ENCODE assay signal across 21 mouse cellular contexts in genomic region chr9:23306226-23306625, GRCm38 (mm10).
DNase-seq lines count a peak whose midpoint lies in the region; ATAC-seq and TF ChIP-seq lines count a peak whose summit lies in the region.
"Had no signal": no experiment of that assay in that cellular context is flagged by ENCODE, and none has a peak within 500 bp of the region (broad histone marks: within the 10 kb centered on the region; RNA-seq: fewer than 3 reads in every experiment).

No protein-coding gene starts in this region.

- no peaks in the 10 kb centered on the region for H3K27me3 ChIP-seq in lung, embryonic 14.5 days (ENCODE audit: insufficient read depth, low read length)
- H3K27me3 ChIP-seq: embryonic facial prominence, embryonic 13.5 days; forebrain, embryonic 12.5 days; forebrain, embryonic 15.5 days; hindbrain, embryonic 12.5 days; hindbrain, embryonic 15.5 days had no signal

- no peak for TF ChIP-seq POLR2A in lung, adult 2 months (IDR thresholded peaks at IDR 0.05; ENCODE audit: borderline replicate concordance, extremely low read depth, low read depth, low read length)

- no peak for ATAC-seq in lung, embryonic 14.5 days (ENCODE audit: insufficient read depth)
- ATAC-seq: activated CD4-positive, CD25-positive, alpha-beta regulatory T cell, adult 4 months; forebrain, embryonic 15.5 days had no signal

- no peaks in the 10 kb centered on the region for H3K9me3 ChIP-seq in lung, embryonic 14.5 days (ENCODE audit: low read depth, low read length)
- H3K9me3 ChIP-seq: embryonic facial prominence, embryonic 10.5 days; embryonic facial prominence, embryonic 13.5 days; forebrain, embryonic 12.5 days; forebrain, embryonic 15.5 days; hindbrain, embryonic 12.5 days; hindbrain, embryonic 15.5 days had no signal

- no peaks in the 10 kb centered on the region for H3K4me1 ChIP-seq in lung, embryonic 14.5 days (ENCODE audit: insufficient read depth)
- no peaks in the 10 kb centered on the region for H3K4me1 ChIP-seq in lung, adult 2 months (ENCODE audit: control insufficient read depth, insufficient read depth, low read length)
- H3K4me1 ChIP-seq: hindbrain, embryonic 15.5 days had no signal

- peak; percentile 11 for DNase-seq in adrenal gland, postnatal 14 days
- DNase-seq in adrenal gland, postnatal 25 days, result no peak
- DNase-seq in lung, embryonic 14.5 days, result peak; percentile 31
- no peak for DNase-seq in lung, adult 18-20 months
- DNase-seq in lung, postnatal 10 days, result peak; percentile 24
- DNase-seq in lung, adult 2 months, result no peak
- DNase-seq in urinary bladder, postnatal 14 days (ENCODE audit: low spot score), result no peak
- DNase-seq: adrenal gland, adult 8-10 months; cerebellum, adult 18-20 months; cerebellum, adult 9-10 months; cerebellum, postnatal 14 days; gastrocnemius, postnatal 25 days had no signal

- H3K27ac ChIP-seq in lung, embryonic 14.5 days (ENCODE audit: low read depth), result no peak overlapping the region
- H3K27ac ChIP-seq: embryonic facial prominence, embryonic 10.5 days; embryonic facial prominence, embryonic 13.5 days; forebrain, embryonic 12.5 days; forebrain, embryonic 15.5 days; hindbrain, embryonic 12.5 days; hindbrain, embryonic 15.5 days had no signal

- 47% methylated on average over 4 of the region's 4 CpGs for WGBS in lung, embryonic 14.5 days
- WGBS in lung, adult 2 months, result 73% methylated on average over 4 of the region's 4 CpGs

- no peak for TF ChIP-seq CTCF in lung, embryonic 14.5 days (IDR thresholded peaks at IDR 0.05; ENCODE audit: low read depth)
- no peak for TF ChIP-seq CTCF in lung, adult 2 months (IDR thresholded peaks at IDR 0.05; ENCODE audit: insufficient read depth, low read length)

- H3K4me3 ChIP-seq in lung, embryonic 14.5 days (ENCODE audit: low read depth, low read length), result no peak overlapping the region
- H3K4me3 ChIP-seq in lung, adult 2 months (replicated peaks; ENCODE audit: extremely low read depth, low read depth, low read length), result no peak overlapping the region
- H3K4me3 ChIP-seq: embryonic facial prominence, embryonic 10.5 days; embryonic facial prominence, embryonic 13.5 days; erythroblast, embryonic 14.5 days; forebrain, embryonic 12.5 days; forebrain, embryonic 15.5 days; hindbrain, embryonic 12.5 days; hindbrain, embryonic 15.5 days had no signal

- H3K4me2 ChIP-seq in lung, embryonic 14.5 days, result no peak overlapping the region
- H3K4me2 ChIP-seq: embryonic facial prominence, embryonic 13.5 days; forebrain, embryonic 12.5 days; forebrain, embryonic 15.5 days; heart, embryonic 11.5 days; hindbrain, embryonic 12.5 days; hindbrain, embryonic 15.5 days had no signal

- no peak overlapping the region for H3K9ac ChIP-seq in lung, embryonic 14.5 days
- H3K9ac ChIP-seq: embryonic facial prominence, embryonic 13.5 days; forebrain, embryonic 12.5 days; forebrain, embryonic 15.5 days; hindbrain, embryonic 12.5 days; hindbrain, embryonic 15.5 days had no signal

- no peaks in the 10 kb centered on the region for H3K36me3 ChIP-seq in lung, embryonic 14.5 days (ENCODE audit: insufficient read depth)
- H3K36me3 ChIP-seq: embryonic facial prominence, embryonic 10.5 days; embryonic facial prominence, embryonic 13.5 days; forebrain, embryonic 12.5 days; forebrain, embryonic 15.5 days; hindbrain, embryonic 12.5 days; hindbrain, embryonic 15.5 days had no signal

Comparison
In these comparisons a context has a peak if more than half of its experiments do, and no peak if none do; other contexts are left out.
1. DNase-seq: peak in adrenal gland, postnatal 14 days (single experiment), lung, embryonic 14.5 days (single experiment) and lung, postnatal 10 days (single experiment); none in adrenal gland, postnatal 25 days (single experiment), lung, adult 18-20 months (0 of 2), lung, adult 2 months (single experiment) and urinary bladder, postnatal 14 days (single experiment).